Mouse (Mus musculus) lung, postnatal 4 days (tissue): Measurements from ENCODE around the gene Ccin.

Source experiments
- DNase-seq, 2 experiments: peaks; one replicate each; pipeline ENCODE4 v3.0.0; 2021

The Ccin gene

DNA sequence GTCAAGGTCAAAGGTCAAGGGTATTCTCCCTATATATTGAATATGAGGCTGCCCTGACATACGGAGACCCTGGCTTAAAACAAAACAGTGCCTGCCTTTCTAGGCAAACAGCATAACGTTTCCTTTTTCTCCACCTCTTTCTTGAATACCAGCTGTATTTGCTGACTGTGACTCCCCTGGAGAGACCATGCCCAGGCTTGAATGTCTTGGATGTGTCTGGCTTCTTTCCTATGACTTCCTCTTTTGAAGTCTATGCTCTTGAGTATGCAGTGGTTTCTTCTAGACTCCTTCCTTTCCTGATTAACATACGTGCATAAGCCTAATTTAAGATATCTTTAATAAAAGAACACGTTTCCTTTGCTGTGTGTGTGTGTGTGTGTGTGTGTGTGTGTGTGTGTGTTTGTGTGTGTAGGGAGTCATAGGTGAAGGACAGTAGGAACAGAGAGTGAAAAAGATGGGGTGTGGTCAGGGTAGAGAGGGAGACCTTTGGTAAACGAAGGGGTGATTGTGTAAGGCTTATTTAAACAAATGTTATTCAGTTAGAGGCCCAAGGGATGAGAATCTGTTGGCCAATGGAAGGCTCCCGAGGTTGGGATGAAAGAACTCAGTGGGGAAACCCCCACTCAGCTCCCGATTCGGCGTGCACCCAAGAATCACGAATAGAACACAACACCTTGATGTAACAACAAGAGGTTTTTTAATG is 8.2 kb upstream of the Ccin start:
- DNase-seq: peak in 1 of 2 experiments; percentile 3

DNA sequence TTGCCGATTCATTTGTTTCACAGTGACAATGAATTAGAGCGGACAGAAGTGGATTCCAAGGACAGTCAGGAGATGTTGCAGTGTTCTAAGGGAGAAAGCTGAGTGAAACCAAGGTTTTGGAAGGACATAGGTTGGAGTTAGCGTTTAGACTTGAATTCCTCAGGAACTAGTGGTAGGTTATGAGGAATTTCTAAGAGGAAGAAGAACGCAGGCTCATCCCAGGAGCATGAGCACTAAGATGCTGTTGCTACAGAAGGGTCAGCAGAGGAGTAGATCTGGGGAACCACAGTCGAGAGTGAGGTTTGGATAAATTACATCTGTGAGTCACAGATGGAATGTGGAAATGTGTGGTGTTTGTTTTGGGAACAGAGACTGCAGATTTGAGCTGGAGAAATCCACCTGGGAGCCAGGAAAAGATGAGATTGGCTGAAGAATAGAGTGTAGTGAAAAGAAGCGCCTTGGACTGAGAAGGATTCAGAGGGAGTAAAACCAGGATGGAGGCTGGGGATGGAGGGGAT is 7.0 kb upstream of the Ccin start:
- peak in 1 of 2 experiments; percentile 3 for DNase-seq

DNA sequence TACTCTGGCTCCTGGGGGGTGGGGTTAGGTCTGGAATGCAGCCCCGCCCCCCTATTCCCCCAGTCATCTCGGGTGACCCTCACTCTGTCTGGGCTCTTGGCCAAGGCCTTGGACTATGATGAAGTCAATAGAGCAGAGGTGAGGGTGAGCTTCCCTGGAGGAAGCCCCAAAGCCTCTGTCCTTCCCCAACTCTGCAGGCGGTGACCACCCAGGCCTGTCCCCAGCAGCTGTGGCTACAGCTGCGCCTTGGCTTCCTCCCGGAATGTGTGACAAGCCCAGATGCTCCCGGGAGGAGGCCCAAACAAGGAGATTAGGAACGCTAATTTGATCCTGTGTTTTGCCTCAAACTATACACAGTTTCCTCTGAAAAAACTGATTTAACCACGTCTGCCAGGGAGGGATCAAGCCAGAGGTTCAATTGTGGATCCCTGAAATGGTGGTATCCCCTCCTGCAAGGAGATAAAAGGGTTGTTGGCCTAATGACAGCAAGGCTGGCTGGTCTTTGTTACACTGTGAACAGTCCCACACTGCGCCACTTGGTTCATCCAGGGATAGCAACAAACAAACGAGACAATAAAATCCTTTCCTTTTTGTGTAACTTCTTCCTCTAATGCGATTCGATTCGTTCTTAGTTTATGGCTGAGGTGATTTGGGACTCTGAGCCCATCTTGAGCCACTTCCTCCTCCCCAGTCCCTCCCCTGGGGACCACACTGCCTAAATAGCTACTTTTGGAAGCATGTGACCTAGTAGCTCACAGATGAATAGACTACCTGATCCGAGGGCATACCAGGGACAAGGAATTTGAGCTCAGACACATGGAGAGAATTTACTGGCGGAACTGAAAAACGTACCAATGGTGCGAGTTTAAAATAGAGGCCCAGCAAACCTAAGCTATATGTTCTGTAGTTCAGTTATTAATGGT is 4.5 kb upstream of the Ccin start:
- peak; percentile 50 to 82 for DNase-seq

DNA sequence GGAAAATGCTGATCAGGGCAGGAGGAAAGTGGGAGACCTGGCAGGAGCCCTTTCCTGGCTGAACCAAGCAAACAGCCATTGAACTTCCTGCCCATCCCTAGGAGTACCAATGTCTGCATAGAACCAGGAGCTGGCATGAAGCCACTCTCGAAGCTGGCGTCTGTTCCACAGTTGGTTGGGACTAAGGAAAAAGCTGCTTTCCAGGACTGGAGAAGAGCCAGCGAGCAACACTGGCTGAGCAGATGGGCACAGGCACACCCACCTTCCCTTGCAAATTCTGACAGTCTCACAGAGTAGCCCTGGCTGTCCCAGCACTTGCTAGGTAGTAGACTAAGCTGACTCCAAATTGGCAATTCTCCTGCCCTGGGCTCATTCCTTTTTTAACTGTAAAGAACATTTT is 3.5 kb upstream of the Ccin start:
- peak; percentile 71 to 81 for DNase-seq

DNA sequence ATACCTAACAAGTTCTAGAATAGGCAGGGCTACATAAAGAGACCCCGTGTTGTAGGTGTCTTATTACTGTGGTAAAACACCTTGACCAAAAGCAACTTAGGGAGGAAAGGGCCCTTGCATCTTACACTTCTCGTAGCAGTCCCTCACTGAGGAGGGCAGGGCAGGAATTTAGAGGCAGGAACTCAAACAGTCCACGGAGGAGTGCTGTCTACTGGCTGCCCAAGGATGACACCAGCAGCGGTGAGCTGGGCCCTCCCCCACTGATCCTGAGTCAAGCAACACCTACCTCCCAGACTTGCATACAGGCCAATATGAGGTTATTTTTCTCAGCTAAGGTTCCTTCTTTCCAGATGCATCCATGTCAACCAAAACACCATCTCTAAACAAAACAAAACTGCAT is 3.0 kb upstream of the Ccin start:
- peak in 1 of 2 experiments; percentile 4 for DNase-seq

DNA sequence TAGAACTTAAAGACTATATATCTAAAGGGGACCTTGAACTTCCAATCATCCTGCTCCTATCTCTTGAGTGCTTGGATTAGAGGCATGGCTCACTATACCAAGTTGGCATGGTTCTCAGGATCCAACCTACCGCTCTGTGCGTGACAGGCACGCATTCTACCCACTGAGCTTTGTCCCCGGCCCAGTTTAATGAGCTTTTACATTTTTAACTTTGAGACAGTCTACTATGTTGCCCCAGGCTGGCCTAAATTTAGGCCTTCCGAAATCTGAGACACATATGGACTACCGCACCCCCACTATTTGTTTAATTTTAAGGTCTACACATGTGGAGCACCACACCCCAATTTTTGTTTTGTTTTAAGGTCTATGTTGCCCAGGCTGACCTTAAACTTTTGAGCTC is 2.4 kb upstream of the Ccin start:
- DNase-seq: no peak

DNA sequence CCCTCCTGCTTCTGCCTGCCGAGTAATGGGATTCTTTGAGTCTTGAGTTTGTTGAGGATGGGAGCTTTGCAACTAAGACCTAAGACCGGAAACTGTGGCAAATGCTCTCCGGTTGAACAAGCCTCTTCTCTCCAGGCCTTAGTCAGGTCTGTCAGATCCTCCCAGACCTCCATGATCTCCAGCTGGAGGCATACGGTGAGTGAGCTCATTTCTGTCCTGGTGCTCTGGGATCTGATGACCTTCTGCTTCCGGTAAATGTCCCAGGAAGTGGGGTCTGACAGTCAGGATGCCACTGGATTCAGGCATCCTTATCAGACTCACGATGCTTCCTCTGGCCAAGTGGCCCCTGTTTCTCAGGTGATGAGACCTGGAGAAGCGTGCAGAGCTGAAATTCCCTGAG is 2.0 kb upstream of the Ccin start:
- peak; percentile 3 to 17 for DNase-seq

DNA sequence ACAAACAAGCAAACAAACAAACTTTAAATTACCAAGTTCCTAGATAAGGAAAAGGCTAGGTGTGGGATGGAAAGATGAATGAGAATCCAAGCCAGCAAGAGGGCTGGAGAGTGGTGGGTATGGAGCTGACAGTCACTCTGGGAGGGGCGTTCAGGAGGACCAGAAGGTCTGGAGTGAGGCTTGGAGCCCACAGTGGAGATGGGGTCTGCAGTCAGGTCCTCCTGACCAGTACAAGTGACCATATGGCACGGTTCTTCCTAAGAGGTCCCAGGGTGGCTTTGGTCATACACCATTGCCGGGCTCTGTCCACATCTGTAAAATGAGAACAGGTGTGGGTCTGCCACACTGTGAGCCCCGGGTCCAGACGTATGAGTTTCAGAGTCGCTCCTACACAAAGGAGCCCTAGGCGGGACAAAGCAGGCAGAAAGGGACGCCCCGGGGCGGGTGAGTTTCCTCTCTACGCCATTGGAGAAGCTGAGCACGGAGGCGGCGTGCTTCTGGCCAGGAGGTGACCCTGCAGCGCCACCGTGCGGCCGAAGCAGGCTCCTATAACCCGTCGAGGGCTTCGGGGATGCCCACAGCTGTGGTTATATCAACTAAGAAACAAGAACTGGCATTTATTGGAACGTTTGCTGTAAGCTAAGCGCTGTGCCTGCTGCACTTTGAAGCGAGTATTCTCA is 1.1 kb upstream of the Ccin start:
- DNase-seq: peak; percentile 93 to 96

DNA sequence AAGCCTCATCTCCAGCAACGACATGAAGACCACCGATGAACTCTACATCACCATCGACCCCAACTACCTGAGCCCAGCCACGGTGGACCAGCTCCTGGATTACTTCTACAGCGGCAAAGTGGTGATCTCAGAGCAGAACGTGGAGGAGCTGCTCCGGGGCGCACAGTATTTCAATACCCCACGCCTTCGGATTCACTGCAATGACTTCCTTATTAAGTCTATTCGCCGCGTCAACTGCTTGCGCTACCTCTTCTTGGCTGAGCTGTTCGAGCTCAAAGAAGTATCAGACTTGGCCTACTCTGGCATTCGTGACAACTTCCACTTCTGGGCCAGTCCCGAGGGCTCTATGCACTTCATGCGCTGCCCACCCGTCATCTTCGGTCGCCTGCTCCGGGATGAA is 473 bp downstream of the Ccin start:
- DNase-seq: peak in 1 of 2 experiments; percentile 16

DNA sequence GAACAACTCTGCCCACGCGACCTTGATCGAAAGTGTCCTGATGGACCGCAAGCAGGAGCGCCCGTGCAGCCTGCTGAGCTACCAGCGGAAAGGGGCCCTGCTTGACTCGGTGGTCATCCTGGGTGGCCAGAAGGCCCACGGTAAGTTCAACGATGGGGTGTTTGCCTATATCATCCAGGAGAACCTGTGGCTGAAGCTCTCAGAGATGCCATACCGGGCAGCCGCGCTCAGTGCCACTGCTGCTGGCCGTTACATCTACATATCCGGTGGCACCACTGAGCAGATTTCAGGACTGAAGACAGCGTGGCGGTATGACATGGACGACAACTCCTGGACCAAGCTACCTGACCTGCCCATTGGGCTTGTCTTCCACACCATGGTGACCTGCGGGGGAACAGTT is 1.0 kb downstream of the Ccin start:
- peak in 1 of 2 experiments; percentile 21 for DNase-seq

DNA sequence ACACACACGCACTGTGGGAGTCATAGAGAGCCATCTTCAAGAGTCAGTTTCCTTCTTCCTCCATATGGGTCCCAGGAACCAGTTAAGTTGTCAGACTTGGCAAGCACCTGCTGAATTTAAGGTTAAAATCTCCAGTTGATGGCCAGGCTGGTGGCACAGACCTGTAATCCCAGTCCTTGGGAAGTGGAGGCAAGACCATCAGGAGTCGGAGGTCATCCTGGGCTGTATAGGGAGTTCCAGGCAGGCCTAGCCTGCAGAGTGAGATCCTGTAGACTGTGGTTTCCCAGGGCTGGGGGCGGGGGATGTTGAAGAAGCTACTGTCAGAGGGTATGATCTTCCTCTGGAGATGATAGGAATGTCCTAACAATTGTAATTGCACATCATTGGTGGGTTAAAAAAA is 5.7 kb downstream of the Ccin start:
- no peak for DNase-seq

DNA sequence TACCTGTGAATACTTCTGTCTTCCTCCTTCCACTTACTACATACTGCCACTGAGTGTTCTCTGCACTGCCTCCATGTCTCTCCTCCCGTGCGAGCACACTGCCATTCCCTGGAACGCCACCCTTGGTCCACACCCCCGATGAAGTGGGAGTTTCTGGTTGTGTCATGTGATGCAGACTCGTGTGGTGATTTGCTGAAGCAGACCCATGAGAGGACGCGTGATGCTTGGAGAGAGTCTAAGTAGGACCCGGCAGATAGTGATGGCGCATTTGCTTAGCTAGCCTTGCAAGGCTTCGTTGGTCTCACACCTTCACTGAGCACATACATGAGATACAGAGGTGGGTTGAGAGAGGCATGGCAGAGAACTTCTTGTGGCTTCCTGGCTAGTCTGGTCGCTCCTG is 9.8 kb downstream of the Ccin start:
- no peak for DNase-seq

DNA sequence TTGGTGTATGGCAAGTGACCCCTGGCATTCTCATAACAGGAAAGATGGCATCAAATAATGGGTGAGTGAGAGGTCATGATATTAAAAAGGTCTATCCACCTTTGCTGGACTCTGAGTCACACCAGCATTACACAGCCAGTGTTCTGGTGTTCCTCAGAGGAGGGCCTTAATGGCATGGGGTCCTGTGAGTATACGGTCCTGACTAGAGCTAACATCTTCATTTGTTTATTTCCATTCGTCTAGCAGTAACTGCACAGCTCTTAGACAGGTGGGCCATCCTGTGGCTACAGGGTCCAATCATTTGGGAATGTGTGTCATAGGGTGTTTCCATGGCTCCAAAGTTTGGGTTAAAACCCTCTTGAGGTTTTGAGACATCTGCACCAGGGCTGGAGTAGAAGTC is 11.1 kb downstream of the Ccin start:
- DNase-seq: no peak

DNA sequence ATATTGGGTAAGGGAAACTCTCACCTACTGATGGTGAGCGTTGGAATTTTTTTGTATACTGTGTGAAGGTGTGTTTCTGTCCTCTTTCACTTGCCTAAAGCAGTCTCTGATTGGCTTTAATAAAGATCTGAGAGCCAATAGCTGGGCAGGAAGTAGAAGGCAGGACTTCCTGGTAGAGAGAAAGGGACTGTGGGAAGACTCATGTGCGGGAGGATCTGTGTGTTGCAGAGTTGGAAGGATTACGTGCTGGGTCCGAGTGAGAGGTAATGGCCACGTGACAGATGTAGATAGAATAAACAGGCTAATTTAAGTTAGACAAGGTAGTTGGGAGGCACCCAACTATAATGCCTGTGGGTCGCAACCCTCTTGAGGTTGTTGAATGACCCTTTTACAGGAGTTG is 20.3 kb downstream of the Ccin start:
- no peak for DNase-seq

DNA sequence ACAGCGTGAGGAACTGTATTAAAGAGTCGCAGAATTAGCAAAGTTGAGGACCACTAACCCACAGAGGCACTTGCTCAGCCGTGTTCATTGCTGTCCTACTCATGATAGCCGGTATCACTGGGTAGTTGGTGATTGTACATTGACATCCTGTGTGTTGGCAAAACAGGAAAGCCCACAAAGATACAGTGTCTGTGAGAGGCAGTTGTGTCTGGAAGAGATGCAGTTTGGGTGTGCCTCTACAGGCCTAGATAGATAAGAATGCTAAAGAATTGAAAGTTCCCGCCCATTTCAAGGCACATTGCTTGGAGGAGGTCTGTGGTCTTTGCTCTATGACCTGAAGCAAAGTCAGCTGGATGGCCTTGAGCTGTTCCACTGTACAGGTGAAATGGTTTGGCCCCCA is 20.8 kb downstream of the Ccin start, which contains the start of gene Clta:
Clta (plus strand) TSS at position 327 of the 400 bp plus-strand sequence.
- DNase-seq: no peak

DNA sequence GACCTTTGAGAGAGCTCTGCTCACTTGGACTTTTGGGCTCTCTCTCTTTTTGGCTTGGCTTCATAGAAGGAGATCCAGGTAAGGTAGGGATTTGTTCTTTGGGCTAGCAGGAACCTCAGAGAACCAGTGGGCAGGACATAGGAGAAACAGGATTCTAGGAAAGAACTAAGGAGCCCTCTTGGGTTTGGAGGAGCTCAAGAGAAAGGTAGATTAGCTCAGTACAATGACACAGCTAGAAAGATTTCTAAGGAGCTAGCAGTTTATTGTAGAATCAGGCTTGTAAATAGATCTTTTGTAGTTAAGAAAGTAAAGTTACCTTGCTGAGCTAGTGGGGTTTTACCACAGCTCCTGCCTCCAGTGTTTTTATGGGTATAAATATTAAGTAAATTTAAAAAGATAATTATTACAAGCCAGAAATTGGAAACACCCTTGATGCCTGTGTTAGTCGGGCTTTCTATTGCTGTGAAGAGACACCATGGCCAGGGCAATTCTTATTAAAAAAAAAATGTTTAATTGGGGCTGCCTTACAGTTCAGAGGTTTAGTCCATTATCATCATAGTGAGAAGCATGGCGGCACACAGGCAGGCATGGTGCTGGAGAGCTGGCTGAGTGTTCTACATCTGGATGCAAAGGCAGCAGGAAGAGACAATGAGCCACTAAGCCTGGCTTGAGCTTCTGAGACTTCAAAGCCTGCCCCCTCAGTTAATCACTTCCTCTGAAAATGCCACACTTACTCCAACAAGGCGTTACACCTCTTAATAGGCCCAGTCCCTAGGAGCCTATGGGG is 21.5 kb downstream of the Ccin start:
- DNase-seq: no peak

DNA sequence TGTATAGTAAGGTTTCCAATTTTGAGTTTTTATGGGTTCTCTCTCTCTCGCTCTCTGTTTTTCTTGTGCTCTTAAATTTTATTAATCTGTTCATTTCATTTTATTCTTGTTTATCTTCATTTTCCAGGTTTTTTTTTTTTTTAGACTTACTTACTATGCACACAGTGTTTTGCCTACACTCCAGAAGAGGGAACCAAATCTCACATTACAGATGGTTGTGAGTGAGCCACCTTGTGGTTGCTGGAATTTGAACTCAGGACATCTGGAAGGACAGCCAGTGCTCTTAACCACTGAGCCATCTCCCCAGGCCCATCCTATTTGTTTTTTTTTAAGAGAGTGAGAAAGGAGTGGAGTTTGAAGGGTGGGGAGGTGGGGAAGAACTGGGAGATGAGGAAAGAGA is 26.9 kb downstream of the Ccin start:
- no peak for DNase-seq

DNA sequence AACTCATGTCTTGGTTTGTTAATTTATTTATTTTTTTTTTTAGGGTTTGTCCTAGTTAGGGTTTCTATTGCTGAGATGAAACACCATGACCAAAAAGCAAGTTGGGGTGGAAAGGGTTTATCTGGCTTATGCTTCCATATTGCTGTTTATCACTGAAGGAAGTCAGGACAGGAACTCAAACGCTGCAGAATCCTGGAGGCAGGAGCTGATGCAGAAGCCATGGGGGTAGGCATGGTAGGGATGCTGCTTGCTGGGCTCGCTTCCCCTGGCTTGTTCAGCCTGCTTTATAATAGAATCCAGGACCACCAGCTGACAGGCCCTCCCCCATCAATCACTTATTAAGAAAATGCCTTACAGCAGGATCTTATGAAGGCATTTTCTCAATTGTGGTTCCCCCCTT is 27.6 kb downstream of the Ccin start:
- DNase-seq: no peak

DNA sequence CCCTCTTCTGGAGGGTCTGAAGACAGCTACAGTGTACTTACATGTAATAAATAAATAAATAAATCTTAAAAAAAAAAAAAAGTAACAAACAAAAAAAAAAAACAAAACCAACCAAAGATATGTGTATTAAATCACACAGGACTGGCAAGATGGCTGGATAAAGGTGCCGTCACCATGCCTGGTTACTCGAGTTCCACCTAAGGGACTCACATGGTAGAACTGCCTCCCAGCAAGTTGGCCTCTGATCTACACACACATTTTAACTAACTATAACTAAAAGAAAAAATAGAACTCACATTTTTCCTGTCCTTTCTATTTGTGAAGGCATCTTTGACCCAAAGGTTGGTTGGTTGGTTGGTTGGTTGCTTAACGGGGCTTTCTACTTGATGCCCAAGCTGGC is 28.5 kb downstream of the Ccin start:
- no peak for DNase-seq

DNA sequence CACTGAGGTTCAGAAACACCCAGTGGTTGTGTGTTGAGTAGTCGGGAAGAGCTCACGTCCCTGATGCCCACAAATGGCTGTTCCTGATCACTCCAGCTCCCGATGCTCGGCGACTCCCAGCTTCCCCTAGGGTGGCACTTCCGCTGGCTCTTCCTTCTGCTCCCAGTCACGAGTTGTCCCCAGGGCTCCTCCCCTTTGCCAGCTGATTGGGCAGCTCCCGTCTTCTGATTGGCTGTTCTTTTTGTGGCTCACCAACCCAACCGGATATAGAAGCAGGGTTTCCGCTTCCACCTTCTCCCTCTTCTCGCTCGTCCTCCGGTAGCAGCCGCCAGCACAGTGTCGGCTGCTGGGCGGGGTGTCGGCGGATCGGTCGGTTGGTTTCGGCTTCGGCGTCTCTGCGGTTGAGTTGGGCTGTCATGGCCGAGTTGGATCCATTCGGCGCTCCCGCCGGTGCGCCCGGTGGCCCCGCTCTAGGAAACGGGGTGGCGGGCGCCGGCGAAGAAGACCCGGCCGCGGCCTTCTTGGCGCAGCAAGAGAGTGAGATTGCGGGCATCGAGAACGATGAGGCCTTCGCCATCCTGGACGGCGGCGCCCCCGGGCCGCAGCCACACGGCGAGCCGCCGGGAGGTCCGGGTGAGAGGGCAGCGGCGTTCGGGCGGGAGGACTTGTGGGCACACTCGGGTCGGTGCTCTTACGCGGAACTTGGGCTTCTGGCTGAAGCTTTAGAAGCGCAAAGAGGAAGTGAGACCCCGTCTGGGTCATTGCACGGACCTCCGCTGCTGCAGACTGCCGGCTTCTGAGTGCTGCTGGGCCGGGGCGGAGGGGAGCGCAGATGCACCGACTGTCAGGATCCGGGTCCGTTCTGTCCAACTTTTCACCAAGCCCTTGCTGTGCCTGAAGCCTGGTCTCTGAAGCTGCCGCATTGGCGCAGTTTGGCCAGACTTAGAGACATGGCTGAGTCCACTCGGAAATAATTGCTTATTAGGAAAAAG is 29.4 kb downstream of the Ccin start:
- DNase-seq: peak; percentile 93 to 96

DNA sequence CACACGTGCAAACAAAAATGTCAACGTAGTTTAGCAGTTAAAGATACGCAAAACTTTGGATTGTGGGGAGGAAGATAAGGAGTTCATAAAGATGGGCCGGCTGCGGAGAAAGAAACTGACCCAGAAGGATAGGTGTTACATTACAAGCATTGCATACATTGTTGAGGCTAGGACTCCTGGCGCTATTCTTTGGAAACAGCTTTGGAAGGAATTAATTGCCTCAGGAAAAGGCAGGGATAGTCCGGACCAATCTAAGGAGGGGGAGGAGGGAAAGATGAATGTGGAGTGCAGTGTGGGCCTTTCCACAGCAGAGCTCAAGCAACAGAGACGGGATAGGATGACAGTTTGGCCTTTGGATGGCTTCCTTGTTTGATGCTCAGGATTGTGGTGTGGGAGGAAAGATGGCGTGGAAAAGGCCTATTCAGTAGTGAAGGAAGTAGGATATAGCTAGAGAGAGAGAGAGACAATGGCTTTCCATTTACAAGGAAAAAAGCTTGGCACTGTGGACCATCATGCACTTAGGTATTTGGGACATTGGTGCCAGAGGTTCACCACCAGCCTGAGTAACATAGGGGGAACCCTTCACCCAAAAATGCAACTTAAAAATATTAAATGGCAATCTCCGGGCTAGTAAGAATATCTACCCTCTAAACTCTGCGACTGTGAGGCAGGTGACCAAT is 30.2 kb downstream of the Ccin start:
- no peak for DNase-seq
